ENCODE assay signal across 9 mouse cellular contexts in genomic region chr3:132103454-132103853, GRCm38 (mm10). TPM values are rescaled to one million over a fixed set of nuclear protein-coding genes. Genes with fewer than 3 reads are reported as not detected.
DNase-seq lines count a peak whose midpoint lies in the region; ATAC-seq and TF ChIP-seq lines count a peak whose summit lies in the region.
"Had no signal": no experiment of that assay in that cellular context is flagged by ENCODE, and none has a peak within 500 bp of the region (broad histone marks: within the 10 kb centered on the region; RNA-seq: fewer than 3 reads in every experiment).

No protein-coding gene starts in this region.

- no peak overlapping the region for H3K27ac ChIP-seq in forebrain, embryonic 14.5 days (ENCODE audit: low read depth, low read length)
- no peak overlapping the region for H3K27ac ChIP-seq in forebrain, embryonic 13.5 days
- H3K27ac ChIP-seq in intestine, embryonic 16.5 days (ENCODE audit: low read length), result no peak overlapping the region
- H3K27ac ChIP-seq: midbrain, embryonic 10.5 days had no signal

- ATAC-seq in forebrain, embryonic 14.5 days, result no peak
- ATAC-seq in forebrain, embryonic 13.5 days, result no peak
- ATAC-seq in intestine, embryonic 16.5 days, result no peak
- ATAC-seq in activated CD4-positive, CD25-positive, alpha-beta regulatory T cell, adult 4 months, result no peak

- H3ac ChIP-seq in myocyte (ENCODE audit: control insufficient read depth, insufficient read length), result no peak overlapping the region

- no peak for TF ChIP-seq POLR2A in myocyte (IDR thresholded peaks at IDR 0.05; ENCODE audit: insufficient read length, low read depth)

- H3K9me3 ChIP-seq in forebrain, embryonic 14.5 days (replicated peaks; ENCODE audit: control insufficient read depth, low read length), result no peaks in the 10 kb centered on the region
- H3K9me3 ChIP-seq in forebrain, embryonic 13.5 days (replicated peaks), result no peaks in the 10 kb centered on the region
- no peaks in the 10 kb centered on the region for H3K9me3 ChIP-seq in intestine, embryonic 16.5 days (ENCODE audit: control insufficient read depth, low read length)
- H3K9me3 ChIP-seq: midbrain, embryonic 10.5 days had no signal

- no peak overlapping the region for H3K4me2 ChIP-seq in forebrain, embryonic 14.5 days (ENCODE audit: low read length)
- H3K4me2 ChIP-seq in forebrain, embryonic 13.5 days, result no peak overlapping the region
- H3K4me2 ChIP-seq in intestine, embryonic 16.5 days (ENCODE audit: low read depth, low read length), result 0 out of 2 replicates have a peak overlapping the region, but pooled peaks have one; percentile 11
- H3K4me2 ChIP-seq in myocyte (ENCODE audit: low read depth), result no peak overlapping the region

- DNase-seq in forebrain, embryonic 14.5 days (ENCODE audit: low spot score), result peak; percentile 9
- peak; percentile 34 for DNase-seq in layer of hippocampus, adult 9-11 months
- DNase-seq in layer of hippocampus, postnatal 10 days (ENCODE audit: low spot score in 2 of 2), result no peak
- no peak for DNase-seq in cerebellum, postnatal 36 days

- no peaks in the 10 kb centered on the region for H3K79me2 ChIP-seq in myocyte (ENCODE audit: control insufficient read depth, insufficient read depth)

- no peaks in the 10 kb centered on the region for H3K27me3 ChIP-seq in forebrain, embryonic 14.5 days (replicated peaks; ENCODE audit: control insufficient read depth, insufficient read depth, low read length)
- no peaks in the 10 kb centered on the region for H3K27me3 ChIP-seq in forebrain, embryonic 13.5 days
- no peaks in the 10 kb centered on the region for H3K27me3 ChIP-seq in intestine, embryonic 16.5 days (replicated peaks; ENCODE audit: control insufficient read depth, insufficient read depth, low read length)
- H3K27me3 ChIP-seq in myocyte (ENCODE audit: control insufficient read depth, insufficient read depth, insufficient read length), result no peaks in the 10 kb centered on the region

- WGBS in forebrain, embryonic 14.5 days, result 46% methylated on average over 7 of the region's 7 CpGs
- 47% methylated on average over 7 of the region's 7 CpGs for WGBS in forebrain, embryonic 13.5 days
- WGBS in intestine, embryonic 16.5 days, result 45% methylated on average over 7 of the region's 7 CpGs

- no peaks in the 10 kb centered on the region for H3K36me3 ChIP-seq in forebrain, embryonic 14.5 days (ENCODE audit: control insufficient read depth, insufficient read depth, low read length)
- no peaks in the 10 kb centered on the region for H3K36me3 ChIP-seq in forebrain, embryonic 13.5 days (ENCODE audit: poor library complexity, severe bottlenecking)
- H3K36me3 ChIP-seq in intestine, embryonic 16.5 days (ENCODE audit: control insufficient read depth, insufficient read depth, low read length), result no peaks in the 10 kb centered on the region
- no peaks in the 10 kb centered on the region for H3K36me3 ChIP-seq in myocyte (ENCODE audit: control insufficient read depth, insufficient read depth)
- H3K36me3 ChIP-seq: midbrain, embryonic 10.5 days had no signal

- no peak overlapping the region for H3K9ac ChIP-seq in forebrain, embryonic 14.5 days (ENCODE audit: low read length)
- no peak overlapping the region for H3K9ac ChIP-seq in forebrain, embryonic 13.5 days
- H3K9ac ChIP-seq in intestine, embryonic 16.5 days (ENCODE audit: low read depth, low read length), result no peak overlapping the region

- no peaks in the 10 kb centered on the region for H3K4me1 ChIP-seq in forebrain, embryonic 14.5 days (ENCODE audit: control insufficient read depth, insufficient read depth, low read length)
- H3K4me1 ChIP-seq in forebrain, embryonic 13.5 days, result no peaks in the 10 kb centered on the region
- no peaks in the 10 kb centered on the region; the same call in 1 of the 2 replicates for H3K4me1 ChIP-seq in intestine, embryonic 16.5 days (ENCODE audit: control insufficient read depth, insufficient read depth, low read length)

- H3K4me3 ChIP-seq in forebrain, embryonic 14.5 days (ENCODE audit: low read depth, low read length), result no peak overlapping the region
- H3K4me3 ChIP-seq in forebrain, embryonic 13.5 days, result no peak overlapping the region
- no peak overlapping the region for H3K4me3 ChIP-seq in intestine, embryonic 16.5 days (ENCODE audit: low read length)
- no peak overlapping the region for H3K4me3 ChIP-seq in myocyte
- H3K4me3 ChIP-seq: midbrain, embryonic 10.5 days had no signal

TF ChIP-seq in myocyte, 11 proteins besides CTCF, POLR2A, EP300 and RAD21:
- TF ChIP-seq TCF3 (IDR thresholded peaks at IDR 0.05; ENCODE audit: insufficient read length, low read depth) (no peak), MAX (IDR thresholded peaks at IDR 0.05; ENCODE audit: low read depth) (no peak), MYOG (IDR thresholded peaks at IDR 0.05; ENCODE audit: control insufficient read depth in 1 of 3, insufficient read depth in 1 of 3, insufficient read length in 2 of 3, low read depth in 2 of 3) (no peak), REST (IDR thresholded peaks at IDR 0.05; ENCODE audit: insufficient read depth, insufficient read length) (no peak), CEBPB (IDR thresholded peaks at IDR 0.05; ENCODE audit: insufficient read depth, poor library complexity, severe bottlenecking) (peak; percentile 88), USF1 (IDR thresholded peaks at IDR 0.05; ENCODE audit: low read depth) (no peak), MYOD1 (IDR thresholded peaks at IDR 0.05; ENCODE audit: control insufficient read depth in 1 of 3, insufficient read length in 2 of 3, low read depth in 2 of 3) (no peak), POLR2AphosphoS2 (IDR thresholded peaks at IDR 0.05; ENCODE audit: insufficient read length, low read depth) (no peak)

RNA-seq across cellular contexts. Expression of gene Dkk2, which starts 18.4 kb away (rescaled TPM):
- 0.79 and 1.6 TPM in 2 replicates for polyA plus RNA-seq in forebrain, embryonic 14.5 days (2014; fragmentation: Nextera tagmentation; extraction: Ambion mirVana)
- polyA plus RNA-seq in forebrain, embryonic 13.5 days (2015; fragmentation: Nextera tagmentation; extraction: Ambion mirVana), result 1.9 and 2.1 TPM in 2 replicates
- 1 to 10 TPM in 1 of 2 experiments, under 1 TPM in 1; 0.96 to 1.0 TPM for total RNA-seq in layer of hippocampus, postnatal 10 days (2021)
- 7.9 and 8.4 TPM in 2 replicates for polyA plus RNA-seq in intestine, embryonic 16.5 days (2015; fragmentation: Nextera tagmentation; extraction: Ambion mirVana)
- polyA plus RNA-seq in myocyte (2012; fragmentation: generic; extraction: Trizol), result 0.17 TPM
- polyA plus RNA-seq in activated CD4-positive, CD25-positive, alpha-beta regulatory T cell, adult 4 months (2017; shearing (Covaris generic)), result not detected

Comparison
In these comparisons a context has a peak if more than half of its experiments do, and no peak if none do; other contexts are left out.
1. DNase-seq: peak in forebrain, embryonic 14.5 days (single experiment) and layer of hippocampus, adult 9-11 months (single experiment); none in layer of hippocampus, postnatal 10 days (0 of 2) and cerebellum, postnatal 36 days (0 of 2).